Mouse (Mus musculus) forelimb bud, embryonic 11.5 days (tissue): ENCODE measurements around the gene Usp5.

ENCODE experiments used
- DNase-seq: peaks from one replicate; pipeline ENCODE4 v3.0.0-alpha.2; 2012; ENCODE audit warnings: low read depth, low spot score

Gene Usp5

DNA sequence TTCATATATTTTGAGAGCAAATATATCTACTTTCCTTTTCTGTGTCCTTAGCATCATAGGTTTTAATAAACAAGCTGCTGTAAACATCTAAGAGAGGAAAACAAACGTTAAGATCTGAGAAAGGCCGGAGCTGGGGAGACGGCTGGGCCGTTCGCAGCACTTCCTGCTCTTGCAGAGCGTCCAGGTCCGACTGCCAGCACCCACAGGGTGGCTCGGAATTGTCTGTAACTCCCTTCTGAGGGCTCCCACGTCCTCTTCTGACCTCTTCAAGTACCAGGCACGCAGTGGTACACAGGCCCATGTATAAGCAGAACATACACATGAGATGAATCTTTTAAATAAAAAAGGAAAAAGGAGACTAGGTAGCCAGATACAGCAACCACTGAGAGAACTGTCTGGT, 41.6 kb downstream of the Usp5 start:
- no peak for DNase-seq

DNA sequence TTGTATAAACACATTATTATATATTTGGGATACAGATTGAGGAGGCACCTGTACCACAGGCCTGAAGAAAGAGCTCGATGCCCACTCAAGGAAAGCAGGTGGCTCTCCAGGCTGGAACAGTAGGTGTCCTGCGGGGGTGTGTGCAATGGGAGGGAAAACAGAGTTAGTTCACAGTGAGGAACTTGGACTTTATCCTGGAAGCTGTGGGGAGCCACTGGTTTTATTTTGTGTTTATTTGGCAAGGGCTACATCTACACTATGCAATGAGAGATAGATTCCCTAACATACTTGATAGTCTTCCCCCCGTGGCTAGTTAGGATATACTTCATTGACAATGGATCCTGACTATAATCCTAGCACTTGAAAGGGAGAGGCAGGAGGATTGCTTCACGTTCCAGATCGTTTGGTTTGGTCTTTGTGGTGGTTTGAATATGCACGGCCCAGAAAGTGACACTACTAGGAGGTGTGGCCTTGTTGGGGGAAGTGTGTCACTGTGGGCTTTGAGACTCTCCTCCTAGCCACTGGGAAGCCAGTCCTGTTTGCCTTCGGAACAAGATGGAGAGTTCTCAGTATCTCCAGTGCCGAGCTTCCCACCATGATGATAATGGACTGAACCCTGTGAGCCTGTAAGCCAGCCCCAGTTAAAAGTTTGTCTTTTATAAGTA, 42.4 kb downstream of the Usp5 start:
- DNase-seq, result no peak

- DNase-seq, result peak; percentile 61
These were observed 46.8 kb downstream of the Usp5 start for GRCm38 (mm10) chr6:124782436-124782835.

- DNase-seq, result no peak
These were observed 48.4 kb downstream of the Usp5 start for GRCm38 (mm10) chr6:124780917-124781316.

- DNase-seq, result no peak
These were observed 49.3 kb downstream of the Usp5 start for GRCm38 (mm10) chr6:124779984-124780416.

- peak; percentile 66 for DNase-seq
These were observed 49.9 kb downstream of the Usp5 start, which contains the start of gene Lrrc23 for GRCm38 (mm10) chr6:124779222-124779983. Gene Lrrc23, minus strand, starts transcription at chr6:124779727.

GRCm38 (mm10) chr6:124770511-124770910, 58.8 kb downstream of the Usp5 start:
- no peak for DNase-seq

DNA sequence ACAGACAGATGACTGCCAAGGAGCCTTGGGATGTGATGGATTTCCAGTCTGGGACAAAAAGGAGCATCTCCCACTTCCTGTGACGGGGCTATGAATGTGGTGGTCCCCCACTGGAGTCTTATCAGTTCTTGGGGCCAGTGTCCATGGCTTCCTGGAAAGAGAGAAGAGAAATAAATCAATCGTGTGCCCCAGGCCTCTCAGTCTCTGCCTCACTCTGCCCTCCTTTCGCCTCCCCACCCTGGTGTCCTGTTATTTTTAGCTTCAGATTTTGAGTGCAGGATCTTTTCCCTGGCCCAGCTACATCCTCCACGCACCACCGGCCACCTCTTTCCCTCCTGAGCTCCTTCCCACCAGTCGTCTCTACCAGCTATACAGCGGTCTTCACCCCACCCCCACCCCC, 59.3 kb downstream of the Usp5 start:
- no peak for DNase-seq

- DNase-seq, result peak; percentile 26
These were observed 60.1 kb downstream of the Usp5 start, which contains the start of gene Eno2 for GRCm38 (mm10) chr6:124769101-124769765. Gene Eno2, minus strand, starts transcription at chr6:124769673.

DNA sequence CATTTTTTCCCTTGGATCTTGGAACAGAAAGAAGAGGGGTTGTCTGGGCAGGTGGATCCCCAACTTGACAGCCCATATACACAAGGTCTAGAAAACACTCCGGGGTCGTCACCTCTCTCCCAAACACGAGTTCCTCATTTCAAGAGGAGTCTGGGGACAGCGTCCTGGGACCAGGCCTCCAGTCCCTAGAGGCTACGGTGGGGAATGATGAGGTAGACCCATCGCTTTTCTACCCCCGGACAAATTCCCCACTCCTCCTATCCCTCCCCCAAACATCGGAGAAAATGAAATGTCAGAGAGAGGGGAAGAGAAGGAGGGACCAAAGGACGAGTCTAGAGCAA, 60.6 kb downstream of the Usp5 start:
- no peak for DNase-seq

DNA sequence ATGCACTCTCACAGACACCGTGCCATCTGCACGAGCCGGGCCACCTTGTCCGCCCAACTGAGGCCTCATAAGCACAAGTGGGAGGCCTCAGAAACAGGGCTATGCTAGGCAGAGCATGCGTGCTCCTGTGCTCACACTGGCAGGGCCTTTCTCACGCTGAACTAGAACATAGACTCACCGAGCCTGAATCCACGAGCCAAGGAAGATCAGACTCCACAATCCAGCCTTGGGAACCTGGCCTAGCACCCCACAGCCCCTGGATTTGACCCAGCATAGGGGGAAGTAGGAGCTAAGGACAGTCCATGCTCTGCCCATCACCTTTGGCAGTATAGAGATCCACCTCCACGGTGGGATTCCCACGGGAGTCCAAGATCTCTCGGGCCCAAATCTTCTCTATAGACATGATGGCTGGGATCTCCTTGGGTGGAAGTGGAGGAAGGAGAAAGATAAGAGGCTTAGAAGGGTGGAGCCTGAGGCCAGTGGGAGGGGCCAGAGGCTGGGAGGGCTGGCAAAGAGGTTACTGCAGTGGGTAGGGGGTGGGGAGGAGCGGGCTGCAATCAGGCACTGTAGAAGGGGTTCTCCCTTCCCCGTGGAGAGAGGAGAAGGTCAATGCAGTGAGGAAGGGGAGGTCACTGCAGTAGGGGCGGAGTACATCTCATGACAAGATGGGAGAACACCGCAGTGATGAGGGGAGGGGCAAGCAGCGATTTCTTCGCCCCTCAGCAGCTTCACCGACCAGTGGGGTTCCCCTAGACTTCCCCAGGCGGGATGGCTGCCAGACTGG, 61.2 kb downstream of the Usp5 start:
- no peak for DNase-seq

GRCm38 (mm10) chr6:124767536-124767919, 61.8 kb downstream of the Usp5 start:
- no peak for DNase-seq

DNA sequence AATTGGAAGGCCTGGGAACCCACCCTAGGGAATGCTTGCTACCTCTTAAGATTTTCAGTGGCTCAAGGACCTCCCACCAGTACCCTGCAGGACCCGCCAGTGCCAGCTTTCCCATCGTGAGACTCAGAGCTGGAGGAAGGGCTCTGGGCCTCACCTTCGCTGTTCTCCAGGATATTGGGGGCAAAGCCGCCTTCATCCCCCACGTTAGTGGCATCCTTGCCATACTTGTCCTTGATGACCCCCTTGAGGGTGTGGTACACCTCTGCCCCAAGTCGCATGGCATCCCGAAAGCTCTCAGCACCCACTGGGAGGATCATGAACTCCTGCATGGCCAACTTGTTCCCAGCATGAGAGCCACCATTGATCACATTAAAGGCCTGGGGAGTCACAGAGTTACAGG, 63.3 kb downstream of the Usp5 start:
- DNase-seq, result no peak
